Mouse (Mus musculus): Measurements from ENCODE around the gene Gm44973.
"Not testable (repeated sequence)": the region's sequence is repeated elsewhere in the genome, so short reads cannot be mapped to it uniquely, and the experiment has no call there.

Gene Gm44973

DNA sequence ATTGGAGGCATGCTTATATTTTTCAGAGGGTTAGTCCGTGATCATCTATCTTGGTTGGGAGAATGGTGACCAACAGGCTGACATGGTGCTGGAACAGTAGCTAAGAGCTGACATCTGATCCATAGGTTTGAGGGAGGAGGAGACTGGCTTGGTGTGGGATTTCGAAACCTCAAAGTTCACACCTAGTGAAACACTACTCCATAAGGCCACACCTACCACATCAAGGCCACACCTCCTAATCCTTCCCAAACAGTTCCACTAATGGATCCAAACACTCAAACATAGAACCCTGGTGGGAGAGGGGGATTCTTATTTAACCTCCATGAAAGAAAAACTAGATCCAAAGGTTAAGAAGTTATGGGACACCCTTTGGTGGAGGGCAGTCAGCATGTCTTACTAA, 1.6 kb downstream of the Gm44973 start:
- DNase-seq (ENCODE audit: extremely low spot score) = no peak

DNA sequence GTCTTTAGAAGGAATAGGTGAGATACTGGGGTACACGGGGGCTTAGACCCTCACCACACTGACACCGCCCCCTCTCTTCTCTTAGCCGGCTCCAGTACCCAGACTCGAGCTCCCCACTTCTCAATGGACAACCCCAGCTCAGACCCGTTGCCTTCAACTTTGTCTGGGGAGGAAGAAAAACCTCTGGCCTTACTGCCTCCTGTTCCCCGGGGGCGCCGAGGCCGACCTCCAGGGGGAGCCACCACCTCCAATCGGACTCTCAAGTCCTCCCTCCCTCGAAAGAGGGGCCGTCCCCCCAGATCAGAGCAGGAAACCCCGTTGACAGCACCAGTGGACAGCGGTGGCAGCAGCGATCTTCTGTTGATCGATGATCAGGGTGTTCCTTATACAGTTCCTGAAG, 2.1 kb downstream of the Gm44973 start:
- no peak for DNase-seq (ENCODE audit: extremely low spot score)

DNA sequence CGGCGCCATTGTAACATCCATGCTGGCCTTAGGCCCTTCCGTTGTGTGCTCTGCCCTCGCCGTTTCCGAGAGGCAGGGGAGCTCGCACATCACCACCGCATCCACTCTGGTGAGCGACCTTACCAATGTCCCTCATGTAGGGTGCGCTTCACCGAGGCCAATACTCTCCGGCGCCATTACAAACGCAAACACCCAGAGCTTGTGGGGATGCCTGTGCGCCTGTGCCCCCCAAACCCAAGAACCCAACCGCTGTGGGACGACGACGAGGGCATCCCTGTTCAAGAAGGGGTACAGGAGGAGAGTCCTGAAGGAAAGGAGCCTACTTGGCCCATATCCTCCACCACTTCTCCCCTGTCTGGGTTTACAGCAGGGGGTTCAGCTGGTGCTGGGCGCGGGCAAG, 2.6 kb downstream of the Gm44973 start:
- no peak for DNase-seq (ENCODE audit: extremely low spot score)

DNA sequence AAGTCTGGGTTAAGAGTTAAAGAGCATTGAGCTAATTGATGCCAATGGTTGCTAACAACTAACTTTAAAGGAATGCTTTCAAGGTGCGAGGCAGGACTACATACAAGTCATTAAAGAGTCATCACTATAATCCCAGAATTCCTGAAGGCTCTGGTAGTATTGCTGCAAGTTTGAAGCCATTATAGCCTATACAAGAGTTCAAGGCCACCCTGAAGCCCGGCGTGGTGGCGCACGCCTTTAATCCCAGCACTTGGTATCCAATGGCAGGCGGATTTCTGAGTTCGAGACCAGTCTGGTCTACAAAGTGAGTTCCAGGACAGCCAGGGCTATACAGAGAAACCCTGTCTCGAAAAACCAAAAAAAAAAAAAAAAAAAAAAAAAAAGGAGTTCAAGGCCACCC, 4.3 kb downstream of the Gm44973 start:
- not testable (repeated sequence) for DNase-seq (ENCODE audit: extremely low spot score)

DNA sequence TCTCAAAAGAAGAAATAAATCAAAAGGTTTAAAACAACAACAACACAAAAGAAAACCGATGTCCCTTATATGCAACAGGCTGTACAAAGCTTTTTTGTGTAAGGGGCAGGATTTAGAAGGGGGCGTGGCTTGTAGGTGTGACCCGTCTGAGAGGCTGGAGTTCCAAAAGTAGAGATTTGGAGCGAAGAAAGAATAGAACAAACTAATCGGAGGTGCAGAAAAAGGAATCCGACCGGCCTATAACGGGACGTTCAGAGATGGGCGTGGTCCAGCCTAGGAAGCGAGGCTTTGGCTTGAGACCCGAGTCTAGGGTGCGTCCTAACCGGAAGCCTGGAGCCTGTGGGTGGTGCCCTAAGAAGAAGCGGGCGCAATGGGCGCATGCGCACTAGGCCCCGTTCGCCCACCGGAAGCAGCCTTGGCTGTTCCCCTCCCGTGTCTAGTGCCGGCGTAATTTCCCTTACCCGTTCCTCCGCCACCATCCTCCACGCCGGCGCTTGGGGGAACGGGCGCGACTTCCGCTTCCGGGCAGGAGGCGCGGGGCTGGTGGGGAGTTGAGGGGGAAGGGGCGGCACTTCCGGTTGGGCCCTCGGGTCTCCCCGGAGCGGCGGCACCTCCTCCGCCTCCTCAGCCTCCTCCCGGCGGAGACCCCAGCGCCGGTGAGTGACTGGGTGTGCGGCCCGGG, 4.8 kb downstream of the Gm44973 start, which contains the start of the genes Zfp865 and Ccdc106:
Gene Zfp865, plus strand, starts transcription at position 377 of the 682 bp plus-strand sequence.
Gene Ccdc106, plus strand, starts transcription at position 554 of the 682 bp plus-strand sequence.
- DNase-seq (ENCODE audit: extremely low spot score) = peak; percentile 98

DNA sequence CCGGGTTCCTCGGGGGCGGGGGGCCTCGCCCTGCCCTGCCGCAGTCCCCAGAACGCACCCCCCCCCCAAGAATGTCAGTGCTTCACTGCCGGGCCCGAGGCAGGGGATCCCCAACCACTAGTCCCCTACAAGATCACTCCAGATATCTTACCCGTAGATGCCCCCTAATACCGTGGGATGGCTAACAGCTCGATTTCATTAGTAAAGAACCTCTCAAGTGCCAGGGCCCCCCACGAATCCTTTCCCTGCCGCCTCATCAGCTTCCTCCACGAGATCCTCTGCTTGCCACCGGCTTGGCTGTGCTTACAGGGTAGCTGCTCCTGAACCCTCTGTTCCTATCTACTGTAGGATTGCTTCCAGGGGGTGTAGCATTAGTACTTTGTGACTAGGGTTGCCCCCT, 5.4 kb downstream of the Gm44973 start:
- no peak for DNase-seq (ENCODE audit: extremely low spot score)

DNA sequence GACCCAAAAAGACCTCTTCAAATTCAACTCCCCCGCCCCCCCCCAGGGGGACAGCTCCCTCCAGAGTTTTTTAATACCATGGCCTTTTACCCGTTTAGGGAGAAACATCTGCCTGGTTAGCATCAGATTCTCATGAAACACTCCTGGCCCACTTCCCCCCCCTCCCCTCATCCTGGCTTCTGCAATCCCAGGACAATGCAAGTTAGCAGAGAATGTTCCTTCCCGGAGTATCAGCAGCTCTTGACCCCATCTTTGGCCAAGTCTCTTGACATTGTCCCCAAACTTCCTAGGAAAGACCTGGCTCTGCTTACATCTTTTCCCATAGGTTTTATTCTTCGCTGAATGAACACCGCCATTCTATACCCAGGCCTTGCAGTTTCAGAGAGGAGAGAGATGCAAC, 5.9 kb downstream of the Gm44973 start:
- DNase-seq (ENCODE audit: extremely low spot score) = no peak

DNA sequence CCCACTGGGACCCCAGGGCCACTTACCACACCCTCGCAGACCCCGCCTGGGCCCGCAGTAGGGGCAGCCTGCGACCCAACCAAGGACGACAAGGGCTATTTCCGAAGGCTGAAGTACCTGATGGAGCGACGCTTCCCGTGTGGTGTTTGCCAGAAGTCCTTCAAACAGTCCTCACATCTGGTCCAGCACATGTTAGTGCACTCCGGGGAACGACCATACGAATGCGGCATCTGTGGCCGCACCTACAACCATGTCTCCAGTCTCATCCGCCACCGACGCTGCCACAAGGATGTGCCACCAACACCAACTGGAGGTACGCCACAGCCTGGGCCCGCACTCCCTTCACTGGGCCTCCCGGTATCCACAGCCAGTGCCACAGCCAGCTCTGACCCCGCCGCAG, 14.2 kb downstream of the Gm44973 start:
- no peak for DNase-seq (ENCODE audit: extremely low spot score)

DNA sequence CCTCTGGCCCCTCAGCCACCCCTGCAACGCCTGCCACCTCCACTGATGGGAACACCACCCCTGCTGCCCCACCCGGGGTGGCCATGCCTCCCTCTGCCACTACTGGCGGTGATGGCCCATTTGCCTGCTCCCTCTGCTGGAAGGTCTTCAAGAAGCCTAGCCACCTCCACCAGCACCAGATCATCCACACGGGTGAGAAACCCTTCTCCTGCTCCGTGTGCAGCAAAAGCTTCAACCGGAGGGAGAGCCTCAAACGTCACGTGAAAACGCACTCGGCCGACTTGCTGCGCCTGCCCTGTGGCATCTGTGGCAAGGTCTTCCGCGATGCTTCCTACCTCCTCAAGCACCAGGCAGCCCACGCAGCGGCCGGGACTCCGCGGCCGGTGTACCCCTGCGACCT, 14.7 kb downstream of the Gm44973 start:
- DNase-seq (ENCODE audit: extremely low spot score) = no peak

DNA sequence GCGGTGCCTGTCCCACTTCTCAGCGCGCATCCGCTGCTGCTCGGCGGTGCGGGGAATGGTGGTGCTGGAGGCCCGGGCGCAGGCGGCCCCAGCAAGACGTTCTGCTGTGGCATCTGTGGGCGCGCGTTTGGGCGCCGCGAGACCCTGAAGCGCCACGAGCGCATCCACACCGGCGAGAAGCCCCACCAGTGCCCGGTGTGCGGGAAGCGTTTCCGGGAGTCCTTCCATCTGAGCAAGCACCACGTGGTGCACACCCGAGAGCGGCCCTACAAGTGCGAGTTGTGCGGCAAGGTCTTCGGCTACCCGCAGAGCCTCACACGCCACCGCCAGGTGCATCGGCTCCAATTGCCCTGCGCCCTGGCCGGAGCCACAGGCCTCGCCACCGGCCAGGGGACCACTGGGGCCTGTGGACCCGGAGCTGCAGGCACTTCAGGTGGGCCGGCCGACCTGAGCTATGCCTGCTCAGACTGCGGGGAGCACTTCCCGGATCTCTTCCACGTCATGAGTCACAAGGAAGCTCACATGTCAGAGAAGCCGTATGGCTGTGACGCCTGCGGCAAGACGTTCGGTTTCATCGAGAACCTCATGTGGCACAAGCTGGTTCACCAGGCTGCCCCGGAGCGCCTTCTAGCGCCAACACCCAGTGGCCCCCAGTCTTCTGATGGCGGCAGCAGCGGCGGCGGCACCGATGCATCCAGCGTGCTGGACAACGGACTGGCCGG, 15.4 kb downstream of the Gm44973 start:
- no peak for DNase-seq (ENCODE audit: extremely low spot score)

DNA sequence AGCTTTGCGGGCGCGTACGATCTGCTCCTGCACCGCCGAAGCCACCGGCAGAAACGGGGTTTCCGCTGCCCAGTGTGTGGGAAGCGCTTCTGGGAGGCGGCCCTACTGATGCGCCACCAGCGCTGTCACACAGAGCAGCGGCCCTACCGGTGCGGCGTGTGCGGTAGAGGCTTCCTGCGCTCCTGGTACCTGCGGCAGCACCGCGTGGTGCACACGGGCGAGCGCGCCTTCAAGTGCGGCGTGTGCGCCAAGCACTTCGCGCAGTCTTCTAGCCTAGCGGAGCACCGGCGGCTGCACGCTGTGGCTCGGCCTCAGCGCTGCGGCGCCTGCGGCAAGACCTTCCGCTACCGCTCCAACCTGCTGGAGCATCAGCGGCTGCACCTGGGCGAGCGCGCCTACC, 16.2 kb downstream of the Gm44973 start:
- no peak for DNase-seq (ENCODE audit: extremely low spot score)

DNA sequence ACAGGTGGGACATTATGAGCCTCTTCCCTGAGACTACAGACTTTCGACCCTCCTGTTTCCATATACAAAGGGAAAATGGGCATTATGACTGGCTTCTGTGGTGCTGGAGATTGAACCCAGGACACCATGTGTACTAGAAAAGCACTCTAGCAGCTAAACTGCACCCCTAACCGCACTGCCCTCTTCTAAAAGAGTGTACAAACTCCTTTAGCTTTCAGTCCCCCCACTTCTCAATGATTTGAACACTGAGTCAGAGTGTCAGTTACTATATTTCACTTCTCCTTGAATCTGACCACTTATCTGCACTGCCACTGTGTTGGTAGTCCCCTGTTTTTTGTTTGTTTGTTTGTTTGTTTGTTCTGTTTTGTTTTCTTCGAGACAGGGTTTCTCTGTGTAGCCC, 18.5 kb downstream of the Gm44973 start, which contains the start of gene 4632433K11Rik:
Gene 4632433K11Rik, plus strand, starts transcription at position 301 of the 400 bp plus-strand sequence.
- no peak for DNase-seq (ENCODE audit: extremely low spot score)

DNA sequence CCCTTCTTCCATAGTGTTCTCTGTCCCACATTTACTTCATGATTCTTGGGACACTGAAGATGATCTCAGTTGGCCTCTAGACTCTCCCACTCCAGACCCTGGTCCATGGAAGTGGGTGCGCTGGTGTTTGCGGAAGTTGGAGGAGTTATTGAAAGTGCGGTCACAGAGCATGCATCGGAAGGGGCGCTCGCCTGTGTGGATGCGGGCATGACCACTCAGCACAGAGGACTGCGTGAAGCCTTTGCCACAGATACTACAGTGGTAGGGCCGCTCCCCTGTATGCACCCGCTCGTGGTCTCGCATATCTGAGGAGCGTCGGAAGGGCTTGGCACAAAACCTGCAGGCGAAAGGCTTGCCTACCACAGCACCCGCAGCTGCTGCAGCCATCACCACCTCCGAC, 20.3 kb downstream of the Gm44973 start:
- no peak for DNase-seq (ENCODE audit: extremely low spot score)

DNA sequence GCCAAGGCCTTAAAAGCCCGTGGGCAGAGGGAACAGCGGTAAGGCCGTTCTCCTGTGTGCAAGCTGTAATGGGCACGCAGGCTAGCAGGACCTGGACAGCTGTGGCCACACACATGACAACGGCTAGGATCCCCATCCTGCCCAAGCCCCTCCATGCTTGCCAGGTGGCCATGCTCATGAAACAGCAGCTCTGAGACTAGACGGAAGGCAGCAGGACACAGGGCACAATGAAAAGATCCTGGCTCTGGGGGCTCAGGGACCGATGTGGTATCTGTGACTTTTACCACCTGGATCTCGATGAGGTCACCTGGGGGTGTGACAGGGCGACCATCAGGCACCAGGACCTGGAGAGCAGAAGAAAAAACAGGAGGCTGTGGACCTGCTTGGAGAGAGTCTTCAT, 20.8 kb downstream of the Gm44973 start:
- no peak for DNase-seq (ENCODE audit: extremely low spot score)

DNA sequence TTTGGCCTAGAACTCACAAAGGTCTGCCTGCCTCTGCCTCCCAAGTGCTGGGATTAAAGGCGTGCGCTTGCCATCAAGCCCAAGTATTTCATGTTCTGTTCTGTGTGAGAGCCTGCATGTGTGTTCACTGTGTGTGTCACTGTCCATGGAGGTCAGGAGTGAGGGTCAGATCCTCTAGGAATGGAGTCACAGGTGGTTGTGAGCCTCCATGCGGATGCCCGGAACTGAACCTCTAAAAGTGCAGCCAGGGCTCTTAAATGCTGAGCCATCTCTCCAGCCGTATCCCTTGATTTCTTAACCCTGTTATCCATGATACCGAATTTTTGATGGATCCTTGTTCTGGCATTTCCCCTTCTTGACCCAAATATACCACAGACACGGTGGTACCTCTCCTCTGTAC, 21.7 kb downstream of the Gm44973 start:
- no peak for DNase-seq (ENCODE audit: extremely low spot score)

DNA sequence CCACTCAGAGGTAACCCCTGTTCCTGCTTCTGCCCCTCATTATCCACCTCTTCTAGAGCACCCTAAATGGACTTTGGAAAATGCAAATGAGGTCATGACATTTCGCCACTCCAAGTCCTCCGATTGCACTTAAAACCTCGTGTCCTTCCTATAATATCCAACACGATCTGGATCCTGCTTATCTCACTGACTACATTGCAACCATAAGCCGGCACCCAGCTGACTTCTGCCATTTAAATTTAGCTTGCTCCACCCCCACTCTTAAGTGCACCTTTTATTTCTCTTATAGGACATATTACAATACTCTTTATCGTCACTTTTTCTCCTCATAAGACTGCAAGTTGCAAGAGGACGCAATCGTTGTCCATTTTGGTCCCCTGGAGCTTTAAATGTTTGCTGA, 22.2 kb downstream of the Gm44973 start:
- no peak for DNase-seq (ENCODE audit: extremely low spot score)

DNA sequence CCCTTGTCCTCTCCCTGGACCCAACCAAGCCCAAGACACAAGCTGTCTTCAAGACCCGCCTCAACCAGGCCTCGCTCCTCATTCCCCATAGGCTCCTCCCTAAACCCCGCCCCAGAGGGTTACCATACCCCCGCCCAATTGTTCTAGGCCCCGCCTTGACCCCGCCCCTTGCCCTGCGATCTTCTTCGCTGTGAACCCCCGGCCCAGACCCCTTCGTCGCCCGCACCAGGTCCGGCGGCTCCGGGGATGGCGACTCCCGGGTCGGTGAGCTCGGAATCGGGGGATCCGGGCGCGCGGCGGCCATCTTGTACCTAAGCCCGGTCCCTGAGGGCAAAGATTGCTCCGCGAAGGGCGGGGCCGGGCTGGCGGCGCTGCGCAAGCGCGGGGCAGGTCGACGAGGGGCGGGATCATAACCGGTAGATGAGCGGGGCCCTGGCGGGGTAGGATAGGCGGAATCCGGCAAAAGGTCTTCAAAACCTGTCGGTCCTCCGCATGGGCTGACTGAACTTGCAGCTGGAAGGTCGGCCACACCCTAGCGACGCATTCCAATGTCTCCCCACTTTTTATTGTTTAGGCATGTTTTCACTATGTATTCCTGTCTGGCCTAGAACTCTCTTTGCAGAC, 22.9 kb downstream of the Gm44973 start, which contains the start of gene Zfp784:
Gene Zfp784, minus strand, starts transcription at position 338 of the 624 bp plus-strand sequence.
- DNase-seq (ENCODE audit: extremely low spot score) = peak; percentile 96

DNA sequence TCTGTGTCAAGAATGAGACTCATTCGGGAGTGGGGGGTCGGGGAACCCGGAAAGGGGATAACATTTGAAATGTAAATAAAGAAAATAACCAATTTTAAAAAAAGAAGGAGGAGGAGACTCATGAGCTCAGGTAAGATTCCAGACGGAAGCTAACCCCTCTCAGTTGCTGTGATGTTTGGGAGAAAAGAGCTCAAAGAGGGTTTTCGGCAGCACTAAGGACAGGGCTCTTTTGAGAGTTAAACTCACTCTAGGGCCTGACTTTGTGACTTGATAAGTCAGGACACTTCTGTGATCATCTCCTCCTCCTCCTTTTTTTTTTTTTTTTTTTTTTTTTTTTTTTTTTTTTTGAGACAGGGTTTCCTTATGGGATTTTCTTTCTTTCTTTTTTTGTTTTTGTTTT, 23.6 kb downstream of the Gm44973 start:
- no peak for DNase-seq (ENCODE audit: extremely low spot score)

DNA sequence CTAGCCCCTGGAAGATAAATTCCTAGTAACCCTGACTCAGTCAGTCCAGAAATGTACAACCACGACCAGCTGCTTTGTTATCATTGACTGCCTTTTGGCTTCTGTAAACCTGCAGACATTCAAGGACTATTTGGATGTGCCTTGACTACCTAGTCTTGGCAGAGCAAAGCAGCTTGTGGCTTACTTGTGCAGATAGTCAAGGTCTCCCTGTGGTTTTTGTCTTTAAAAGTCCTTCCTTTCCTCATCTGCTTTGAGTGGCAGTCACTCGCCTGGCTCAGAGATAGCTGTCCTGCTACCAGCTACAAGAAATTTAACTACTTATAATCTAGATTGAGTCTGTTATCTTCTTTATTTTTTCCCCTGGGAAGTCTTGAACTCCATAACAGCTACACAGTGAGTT, 29.7 kb downstream of the Gm44973 start:
- DNase-seq (ENCODE audit: extremely low spot score) = no peak

DNA sequence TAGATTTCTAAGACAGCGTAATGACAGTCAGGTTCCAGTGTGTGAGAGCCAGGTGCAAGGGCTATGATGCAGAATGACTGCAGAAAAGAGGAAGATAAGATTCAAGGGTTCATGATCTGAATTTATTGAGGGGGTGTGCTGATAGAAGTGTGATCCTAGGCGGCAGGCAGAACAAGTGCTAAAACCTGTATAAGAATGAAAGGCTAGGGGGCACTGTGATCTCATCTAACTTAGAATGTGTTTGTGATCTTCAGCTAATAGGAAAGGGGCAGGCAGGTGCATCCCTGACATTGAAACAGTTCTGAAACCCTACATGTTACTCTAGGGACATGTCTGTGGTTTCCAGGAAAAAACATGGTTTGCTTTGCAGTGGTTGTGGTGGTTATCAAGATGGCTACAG, 30.8 kb downstream of the Gm44973 start:
- DNase-seq (ENCODE audit: extremely low spot score) = no peak

DNA sequence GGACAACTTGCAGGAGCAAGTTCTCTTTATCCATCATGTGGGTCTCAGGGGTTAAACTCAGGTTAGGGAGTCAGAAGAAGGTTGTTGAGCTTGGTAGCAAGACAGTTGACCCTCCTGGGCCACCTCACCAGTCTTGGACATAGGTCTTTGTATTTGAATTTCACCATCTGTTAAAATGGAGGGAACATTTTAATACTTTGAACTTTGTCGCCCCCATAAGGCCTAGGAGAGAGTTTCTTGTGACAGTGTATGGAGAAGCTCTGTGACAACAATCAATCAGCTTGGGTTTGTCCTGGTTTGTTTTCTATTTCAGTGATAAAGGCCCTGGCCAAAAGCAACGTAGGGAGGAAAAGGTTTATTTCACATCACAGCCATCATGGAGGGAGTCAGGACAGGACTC, 32.0 kb downstream of the Gm44973 start:
- no peak for DNase-seq (ENCODE audit: extremely low spot score)

Measured in embryo, embryonic 9.5 days (tissue).